Mouse (Mus musculus) left cerebral cortex, adult 2 months (tissue): ENCODE measurements around the gene Ror1. TPM values are rescaled to one million over a fixed set of nuclear protein-coding genes. Genes with fewer than 3 reads are reported as not detected.

Source experiments
- DNase-seq, 2 experiments: peaks; one replicate each; pipeline ENCODE4 v3.0.0; 2021 to 2022; ENCODE audit warnings: low spot score in 2 of 2, mixed read lengths in 1 of 2; ENCODE audit errors: extremely low spot score in 1 of 2
- H3K27ac ChIP-seq: fragments of 200-600 bp; 2 replicates; pipeline ENCODE4 v1.8.1; 2022
- H3K4me3 ChIP-seq: fragments of 200-600 bp; 2 replicates; pipeline ENCODE4 v1.8.1; 2022
- CTCF ChIP-seq: fragments of 200-600 bp; IDR thresholded peaks from 2 replicates; pipeline ENCODE4 v1.8.1; 2022; ENCODE audit warnings: antibody characterized with exemption, mild to moderate bottlenecking, moderate library complexity
- intact Hi-C: fragments of 180-260 bp; cut with DNase I; formaldehyde crosslinking; loops from one replicate; pipeline ENCODE4 v1.15.1; 2025
- total RNA-seq, 2 experiments: library from RNA; stranded (reverse); gene quantifications; 2 replicates each; pipeline ENCODE4 v1.2.3; 2021

Ror1 gene
- total RNA-seq, 2 experiments from 2014 or later = 0.72 to 0.86 TPM

GRCm38 (mm10) chr4:100203688-100204087 is 108.1 kb downstream of the Ror1 start:
- TF ChIP-seq CTCF = no peak
- intact Hi-C loops = no loop called here

GRCm38 (mm10) chr4:100204381-100204780 is 108.8 kb downstream of the Ror1 start:
- intact Hi-C loops = no loop called here
- no peak overlapping the region for H3K27ac ChIP-seq
- no peak for TF ChIP-seq CTCF
- H3K4me3 ChIP-seq = no peak overlapping the region
- no peak for DNase-seq

More at GRCm38 (mm10) chr4:100203688-100204087, 108.1 kb downstream of the Ror1 start:
- Histone ChIP-seq H3K27ac (no peak overlapping the region), H3K4me3 (no peak overlapping the region)
- DNase-seq = no peak

- intact Hi-C loops = no loop called here
- TF ChIP-seq CTCF = no peak
- Histone ChIP-seq H3K4me3 (no peak overlapping the region), H3K27ac (no peak overlapping the region)
- no peak for DNase-seq
Observed at GRCm38 (mm10) chr4:100208081-100208480, 112.5 kb downstream of the Ror1 start.

GRCm38 (mm10) chr4:100209106-100209505 is 113.5 kb downstream of the Ror1 start:
- intact Hi-C loops = no loop called here
- TF ChIP-seq CTCF = no peak
- Histone ChIP-seq H3K4me3 (no peak overlapping the region), H3K27ac (no peak overlapping the region)
- no peak for DNase-seq

- H3K27ac ChIP-seq = no peak overlapping the region
- intact Hi-C loops = loop anchor here (5.0 to 10.0 kb wide), 2 partner anchors 114 to 323 kb away; partner anchors contain the start of gene Ror1
Observed at GRCm38 (mm10) chr4:100211331-100211730, 115.7 kb downstream of the Ror1 start.

GRCm38 (mm10) chr4:100214324-100215215 is 119.0 kb downstream of the Ror1 start:
- no peak for DNase-seq
- intact Hi-C loops = loop anchor here (5.0 to 10.0 kb wide), 3 partner anchors 117 to 320 kb away; partner anchors contain the start of gene Ror1
- no peak overlapping the region for H3K27ac ChIP-seq
- peak; percentile 54 for TF ChIP-seq CTCF
- H3K4me3 ChIP-seq = no peak overlapping the region

More at GRCm38 (mm10) chr4:100211331-100211730, 115.7 kb downstream of the Ror1 start:
- H3K4me3 ChIP-seq = no peak overlapping the region
- no peak for TF ChIP-seq CTCF
- DNase-seq = no peak

GRCm38 (mm10) chr4:100216587-100216986 is 121.0 kb downstream of the Ror1 start:
- no peak overlapping the region for H3K4me3 ChIP-seq
- no peak overlapping the region for H3K27ac ChIP-seq
- DNase-seq = no peak
- no peak for TF ChIP-seq CTCF
- intact Hi-C loops = loop anchor here (5.0 to 10.0 kb wide), 2 partner anchors 191 to 318 kb away; no protein-coding TSS in a partner anchor

- TF ChIP-seq CTCF = no peak
- Histone ChIP-seq H3K4me3 (no peak overlapping the region), H3K27ac (no peak overlapping the region)
- intact Hi-C loops = loop anchor here (5.0 to 10.0 kb wide), 2 partner anchors 188 to 316 kb away; no protein-coding TSS in a partner anchor
- no peak for DNase-seq
Observed at GRCm38 (mm10) chr4:100219026-100219425, 123.4 kb downstream of the Ror1 start.

GRCm38 (mm10) chr4:100219599-100219998 is 124.0 kb downstream of the Ror1 start:
- Histone ChIP-seq H3K27ac (no peak overlapping the region), H3K4me3 (no peak overlapping the region)
- intact Hi-C loops = loop anchor here (5.0 to 10.0 kb wide), 2 partner anchors 188 to 315 kb away; no protein-coding TSS in a partner anchor
- no peak for TF ChIP-seq CTCF
- DNase-seq = no peak

GRCm38 (mm10) chr4:100221978-100222737 is 126.6 kb downstream of the Ror1 start:
- Histone ChIP-seq H3K4me3 (no peak overlapping the region), H3K27ac (no peak overlapping the region)
- DNase-seq = no peak
- TF ChIP-seq CTCF = no peak
- intact Hi-C loops = no loop called here

- no peak overlapping the region for H3K4me3 ChIP-seq
- H3K27ac ChIP-seq = no peak overlapping the region
- no peak for TF ChIP-seq CTCF
- no peak for DNase-seq
- intact Hi-C loops = no loop called here
Observed at GRCm38 (mm10) chr4:100223532-100223931, 127.9 kb downstream of the Ror1 start.

GRCm38 (mm10) chr4:100223965-100224364 is 128.4 kb downstream of the Ror1 start:
- intact Hi-C loops = no loop called here
- H3K27ac ChIP-seq = no peak overlapping the region
- DNase-seq = no peak

More at GRCm38 (mm10) chr4:100223965-100224364, 128.4 kb downstream of the Ror1 start:
- no peak for TF ChIP-seq CTCF
- no peak overlapping the region for H3K4me3 ChIP-seq
